Mouse (Mus musculus) olfactory bulb, adult 2 months (tissue): ENCODE measurements around the gene Nsun3.

ENCODE experiments used
- CTCF ChIP-seq: fragments of 200-500 bp; IDR thresholded peaks from 2 replicates; pipeline ENCODE4 v1.5.1; 2012; ENCODE audit warnings: low read depth, mild to moderate bottlenecking, low read length, moderate library complexity; ENCODE audit not compliant: insufficient read depth
- POLR2A ChIP-seq: fragments of 200-500 bp; IDR thresholded peaks from 2 replicates; pipeline ENCODE4 v1.6.1; 2012; ENCODE audit warnings: mild to moderate bottlenecking, low read depth, low read length, moderate library complexity; ENCODE audit not compliant: insufficient read depth

DNA sequence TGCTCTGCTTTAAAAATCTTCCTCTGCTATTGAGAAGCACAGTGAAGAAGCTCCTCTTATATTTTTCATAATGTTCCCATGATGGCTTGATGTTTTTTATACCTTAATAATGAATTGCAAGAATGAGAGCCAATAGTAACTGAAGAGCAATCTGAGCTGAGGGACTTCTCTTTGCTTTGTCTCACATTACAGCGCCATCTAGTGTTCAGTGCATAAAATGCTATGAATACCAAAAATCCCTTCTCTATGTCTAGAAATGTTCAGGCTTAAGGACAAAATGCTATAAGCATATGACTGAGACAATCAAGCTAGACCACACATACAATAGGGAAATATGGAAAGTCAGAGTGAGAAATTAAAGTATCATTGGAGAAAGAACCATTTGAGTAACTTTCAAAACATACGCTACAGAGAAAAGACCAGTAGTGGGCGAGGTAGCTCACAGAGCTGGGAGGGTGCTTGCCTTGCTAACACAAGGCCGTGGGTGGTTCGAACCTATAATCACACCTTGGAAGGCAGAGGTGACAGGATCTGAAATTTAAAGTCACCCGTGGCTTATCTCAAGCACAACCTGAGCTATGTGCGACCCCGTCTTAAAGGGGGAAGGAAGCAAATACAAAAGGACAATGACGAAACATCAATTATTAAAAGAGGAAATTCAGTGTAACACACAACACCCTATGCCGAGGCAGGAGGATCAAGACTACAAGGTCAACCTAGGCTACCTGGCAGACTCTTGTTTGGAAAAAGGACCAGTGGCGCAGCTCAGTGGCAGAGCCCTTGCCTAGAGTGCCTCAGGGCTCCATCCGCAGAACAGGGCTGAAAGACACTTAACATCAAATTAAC is 39.8 kb upstream of the Nsun3 start:
- TF ChIP-seq CTCF (no peak), POLR2A (no peak)
